Mouse (Mus musculus) right cerebral cortex, postnatal 14 days (tissue): ENCODE measurements around the gene Gtse1.

ENCODE experiments used
- DNase-seq: peaks from one replicate; pipeline ENCODE4 v3.0.0; 2022

Gtse1 gene

DNA sequence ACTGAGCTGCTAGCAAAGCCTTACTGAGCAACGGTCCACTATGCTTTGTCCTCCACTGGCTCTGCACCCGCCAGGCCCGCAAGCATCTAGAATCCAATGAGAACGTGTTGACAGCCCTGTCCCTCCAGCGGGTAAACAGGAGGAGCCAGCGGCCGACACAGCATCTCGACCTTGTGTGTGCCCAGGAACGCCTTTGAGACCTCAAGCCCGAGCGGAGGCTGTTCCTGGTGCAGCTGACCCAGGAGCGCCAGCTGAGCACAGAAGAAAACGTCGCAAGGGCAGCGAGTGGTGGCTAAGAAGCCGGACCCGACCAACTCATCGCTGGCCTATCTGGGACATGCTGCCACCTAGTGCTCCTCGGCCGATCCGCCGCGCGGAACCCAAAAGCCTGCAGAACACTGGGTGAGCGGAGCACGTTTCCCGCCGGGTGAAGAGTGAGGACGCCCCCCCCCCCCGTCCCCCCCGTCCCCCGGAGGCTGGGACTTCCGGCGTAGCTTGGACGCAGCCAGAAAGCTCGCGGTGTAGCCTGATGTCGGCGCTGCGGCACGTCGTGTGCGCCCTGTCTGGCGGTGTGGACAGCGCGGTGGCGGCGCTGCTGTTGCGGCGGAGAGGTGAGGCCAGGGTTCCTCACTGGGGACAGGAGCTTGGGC lies 19.4 kb downstream of the Gtse1 start, which contains the start of gene Trmu:
TSS of gene Trmu (plus strand) at position 465 of the 650 bp plus-strand sequence.
- peak; percentile 91 for DNase-seq

DNA sequence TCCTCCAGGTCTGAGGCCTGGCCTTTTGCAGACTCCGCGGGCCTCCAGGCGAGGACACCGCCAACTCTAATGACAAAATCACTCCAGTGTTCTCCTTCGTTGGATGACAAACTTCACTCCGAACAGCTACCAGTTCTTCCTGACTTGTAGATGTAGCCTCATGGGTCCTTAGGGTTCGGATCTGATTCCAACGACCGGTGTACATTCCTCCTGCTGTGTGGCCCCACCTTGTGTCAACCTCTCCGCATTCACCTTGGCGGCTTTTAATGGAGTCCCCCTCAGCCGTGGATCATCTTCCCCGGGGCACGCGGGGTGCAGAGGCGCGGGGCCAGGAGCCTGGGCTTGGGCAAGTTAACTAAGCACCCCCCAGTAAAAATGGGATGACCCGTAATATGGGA lies 20.0 kb downstream of the Gtse1 start:
- no peak for DNase-seq

DNA sequence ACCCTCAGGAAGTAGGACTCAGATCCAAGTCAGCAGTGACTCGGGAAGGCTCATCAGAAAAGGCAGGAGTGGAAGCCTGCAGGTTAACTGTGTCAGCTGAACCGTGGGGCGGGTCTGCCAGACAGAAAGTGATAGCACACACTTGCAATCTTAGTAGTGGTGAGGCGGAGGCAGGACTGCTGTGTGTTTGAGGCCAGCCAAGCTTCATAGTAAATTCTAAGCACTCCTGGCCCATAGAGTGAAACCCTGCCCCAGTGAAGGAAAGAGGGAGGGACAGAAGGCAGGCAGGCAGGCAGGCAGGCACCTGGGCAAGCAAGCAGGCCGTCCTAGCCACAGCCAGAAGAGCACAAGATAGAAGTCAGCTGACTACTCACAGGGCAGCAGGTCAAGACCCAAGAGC lies 26.1 kb downstream of the Gtse1 start:
- DNase-seq = no peak

GRCm38 (mm10) chr15:85889235-85889634 lies 29.7 kb downstream of the Gtse1 start:
- DNase-seq = no peak

GRCm38 (mm10) chr15:85891971-85892370 lies 32.4 kb downstream of the Gtse1 start:
- DNase-seq = no peak

DNA sequence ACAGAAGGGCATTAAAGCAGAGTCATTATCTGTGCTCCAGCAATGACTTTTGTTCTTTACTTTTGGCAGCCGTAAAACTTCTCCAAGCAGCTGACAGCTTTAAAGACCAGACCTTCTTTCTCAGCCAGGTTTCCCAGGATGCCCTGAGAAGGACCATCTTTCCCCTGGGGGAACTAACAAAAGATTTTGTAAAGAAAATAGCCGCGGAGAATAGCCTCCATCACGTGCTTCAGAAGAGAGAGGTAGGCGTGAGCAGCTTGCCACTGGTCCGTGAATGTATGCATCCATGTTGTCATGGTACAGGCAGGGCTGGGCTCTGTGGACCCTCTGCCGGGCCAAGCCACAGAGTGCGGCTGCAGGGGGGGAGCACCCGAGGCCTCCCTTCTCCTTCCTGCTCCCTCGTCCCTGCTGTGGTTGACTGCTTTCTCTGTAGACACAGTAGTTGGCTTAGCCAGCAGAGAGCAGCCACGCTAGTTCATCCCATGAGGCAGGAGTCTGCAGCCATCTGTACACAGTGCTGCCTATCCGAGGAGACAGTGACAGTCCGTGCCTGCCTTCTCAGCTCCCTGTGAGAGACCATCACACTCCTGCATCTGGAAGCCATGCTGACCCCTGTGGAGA lies 33.1 kb downstream of the Gtse1 start:
- no peak for DNase-seq

- no peak for DNase-seq
Measured at GRCm38 (mm10) chr15:85893871-85894270, 34.3 kb downstream of the Gtse1 start.

GRCm38 (mm10) chr15:85896284-85896683 lies 36.7 kb downstream of the Gtse1 start:
- peak; percentile 90 for DNase-seq

GRCm38 (mm10) chr15:85897113-85897512 lies 37.6 kb downstream of the Gtse1 start:
- no peak for DNase-seq

DNA sequence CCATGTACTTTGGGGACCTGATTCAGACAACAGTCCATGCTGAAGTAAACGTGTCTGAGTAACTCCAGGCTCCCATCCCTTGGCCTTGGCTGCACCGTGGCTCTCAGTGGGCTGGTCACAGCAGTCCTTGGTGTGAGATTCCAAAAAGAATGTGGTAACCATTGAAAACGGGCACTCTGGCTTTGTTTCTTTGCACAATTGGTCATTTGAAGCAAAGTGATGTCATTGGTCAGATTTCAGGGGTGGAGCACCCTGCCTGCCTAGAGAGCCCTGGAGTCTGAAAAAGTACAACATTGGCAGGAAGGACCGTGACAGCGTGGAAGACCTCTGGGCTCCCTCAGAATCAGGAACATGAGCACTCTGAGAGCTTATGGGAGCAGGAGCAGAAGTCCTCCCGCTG lies 39.9 kb downstream of the Gtse1 start:
- no peak for DNase-seq

DNA sequence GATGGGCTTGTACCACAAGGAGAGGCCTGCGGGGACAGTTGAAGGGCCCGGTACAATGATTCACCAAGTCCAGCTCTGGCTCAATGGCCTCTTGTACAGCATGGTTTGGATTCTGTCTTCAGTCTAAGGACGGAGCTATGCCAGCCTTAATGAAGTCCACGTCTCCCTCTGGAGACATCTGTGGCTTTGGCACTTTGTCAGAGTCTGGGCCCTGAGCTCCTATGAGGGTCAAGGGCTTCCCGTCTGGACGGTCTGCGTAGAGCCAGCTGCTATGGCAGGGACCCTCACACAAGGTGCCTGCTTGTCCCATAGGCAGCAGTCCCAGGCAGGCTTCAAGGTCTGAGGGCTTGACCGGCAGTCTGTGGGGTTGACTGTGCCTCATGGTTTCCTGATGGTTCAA lies 40.8 kb downstream of the Gtse1 start:
- no peak for DNase-seq

GRCm38 (mm10) chr15:85900801-85901200 lies 41.3 kb downstream of the Gtse1 start:
- no peak for DNase-seq

- DNase-seq = no peak
Measured at GRCm38 (mm10) chr15:85902505-85902904, 43.0 kb downstream of the Gtse1 start.

- DNase-seq = no peak
Measured at GRCm38 (mm10) chr15:85903826-85904225, 44.3 kb downstream of the Gtse1 start.

GRCm38 (mm10) chr15:85908660-85909491 lies 49.3 kb downstream of the Gtse1 start:
- DNase-seq = no peak

DNA sequence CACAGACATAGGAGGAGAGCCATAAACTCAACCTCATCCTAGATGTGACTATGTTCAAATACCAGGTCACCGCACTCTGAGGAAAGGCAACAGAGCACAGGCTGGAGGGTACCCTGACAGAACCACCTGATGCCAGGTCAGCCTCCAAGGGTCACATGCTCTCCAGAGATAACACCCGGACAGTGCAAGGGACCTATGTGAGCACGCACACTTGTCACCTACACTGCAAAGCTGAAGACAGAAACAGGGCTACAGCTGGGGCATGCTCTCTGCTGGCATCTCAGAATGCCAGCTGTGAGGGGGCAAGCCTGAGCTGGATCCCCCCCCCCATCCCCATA lies 49.9 kb downstream of the Gtse1 start:
- DNase-seq = no peak

- no peak for DNase-seq
Measured at GRCm38 (mm10) chr15:85909931-85910330, 50.4 kb downstream of the Gtse1 start.

GRCm38 (mm10) chr15:85913605-85914004 lies 54.1 kb downstream of the Gtse1 start:
- peak; percentile 72 for DNase-seq

GRCm38 (mm10) chr15:85919191-85919891 lies 59.8 kb downstream of the Gtse1 start:
- DNase-seq = no peak

DNA sequence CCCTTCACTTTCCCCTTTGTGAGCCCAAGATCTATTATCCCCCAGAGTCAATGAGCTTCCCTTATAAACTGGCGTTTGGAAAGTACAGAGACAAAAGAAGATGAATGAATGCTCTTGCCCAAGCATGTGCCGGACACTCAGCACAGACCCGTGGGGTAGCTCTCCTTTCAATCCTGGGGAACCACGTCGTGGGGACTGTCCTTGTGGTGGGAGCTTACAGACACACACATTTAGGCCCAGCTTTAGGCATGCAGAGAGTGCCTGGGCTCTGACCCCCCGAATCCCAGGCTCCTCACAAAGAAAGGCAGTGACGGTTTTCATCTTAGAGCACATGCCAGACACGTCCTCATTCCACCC lies 60.3 kb downstream of the Gtse1 start:
- no peak for DNase-seq

GRCm38 (mm10) chr15:85921855-85922254 lies 62.3 kb downstream of the Gtse1 start:
- no peak for DNase-seq
